Mouse (Mus musculus) central nervous system, embryonic 11.5 days (tissue): ENCODE results near the gene Spaca9. TPM values are rescaled to one million over a fixed set of nuclear protein-coding genes. Genes with fewer than 3 reads are reported as not detected.

Source experiments
- polyA plus RNA-seq: library from polyadenylated mRNA; depleted of rRNA; stranded (reverse); fragments of >200 nt; gene quantifications from 2 replicates; pipeline ENCODE4 v1.2.3, GENCODE M21; 2012; rRNA removed

Spaca9 gene
- 1.1 and 1.5 TPM in 2 replicates for polyA plus RNA-seq

DNA sequence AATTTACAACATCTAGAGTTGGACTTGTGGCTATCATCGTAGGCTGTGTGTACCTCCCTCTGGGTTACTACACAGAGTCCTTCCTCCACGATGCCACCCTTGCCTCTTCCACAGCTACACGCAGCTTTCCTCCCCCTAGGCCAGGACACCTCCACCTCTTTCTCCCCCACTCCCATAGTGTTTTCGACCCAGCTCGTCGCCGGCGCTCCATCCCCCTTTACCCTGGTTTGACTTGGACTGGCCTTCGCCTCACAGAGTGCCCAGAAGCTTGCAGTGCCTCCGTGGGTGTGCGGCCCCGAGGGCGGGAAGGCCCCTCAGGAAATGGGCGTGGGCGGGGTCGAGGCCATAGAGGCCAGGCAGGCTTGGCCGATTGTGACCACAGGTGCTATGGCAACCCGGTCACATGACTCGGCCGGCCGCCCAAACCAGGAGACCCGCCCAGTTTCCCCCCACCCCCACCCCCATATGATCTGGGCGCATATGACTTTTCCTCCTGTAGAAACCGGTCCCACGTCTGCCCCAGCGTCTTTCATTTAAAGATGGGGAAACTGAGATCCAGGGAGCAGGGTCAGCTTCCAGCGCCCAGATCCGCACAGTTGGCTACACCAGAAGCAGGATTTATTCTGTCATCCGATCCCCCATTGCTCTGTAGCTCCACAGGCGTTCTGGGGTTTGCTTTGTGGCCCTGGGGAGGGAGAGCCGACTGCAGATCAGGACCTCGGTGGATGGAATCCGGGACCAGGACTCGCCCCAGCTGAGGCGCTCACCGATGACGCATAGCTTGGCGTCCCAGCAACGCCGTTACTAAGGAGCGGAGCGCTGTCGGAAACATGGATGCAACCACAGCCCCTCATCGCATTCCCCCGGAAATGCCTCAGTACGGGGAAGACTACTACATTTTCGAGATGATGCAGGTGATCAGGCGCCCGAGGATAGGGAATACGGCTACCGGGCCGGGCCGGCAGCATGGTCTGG, at the start of gene Spaca9, which contains the start of gene Ak8:
Gene Spaca9 (minus strand): TSS at position 367 of the 975 bp plus-strand sequence.
Gene Ak8 (plus strand): TSS at position 804 of the 975 bp plus-strand sequence.

Other genes with a start within 250 kb of the Spaca9 start
- gene 1700007K13Rik, start 233.4 kb downstream of the Spaca9 start, polyA plus RNA-seq = 0.40 and 0.55 TPM in 2 replicates
- 27.8 and 52.9 TPM in 2 replicates for gene Mrps2, start 231.7 kb downstream of the Spaca9 start, polyA plus RNA-seq
- gene Gbgt1, start 202.8 kb downstream of the Spaca9 start, polyA plus RNA-seq = 0.41 and 0.81 TPM in 2 replicates
- 0.42 and 0.97 TPM in 2 replicates for gene Gm10134, start 193.6 kb downstream of the Spaca9 start, polyA plus RNA-seq
- 76.5 and 84.6 TPM in 2 replicates for gene Ralgds, start 186.6 kb downstream of the Spaca9 start, polyA plus RNA-seq
- gene Cel, start 136.3 kb downstream of the Spaca9 start, polyA plus RNA-seq = 0.02 and 0.06 TPM in 2 replicates
- 52.6 and 56.7 TPM in 2 replicates for gene Gtf3c5, start 116.0 kb downstream of the Spaca9 start, polyA plus RNA-seq
- 5.2 and 5.5 TPM in 2 replicates for gene Gfi1b, start 77.7 kb downstream of the Spaca9 start, polyA plus RNA-seq
- gene Tsc1, start 58.5 kb downstream of the Spaca9 start, polyA plus RNA-seq = 21.7 and 25.1 TPM in 2 replicates
- 0.29 and 0.39 TPM in 2 replicates for gene Ak8, start 437 bp upstream of the Spaca9 start, polyA plus RNA-seq
- 26.6 and 27.2 TPM in 2 replicates for gene Gtf3c4, start 140.6 kb upstream of the Spaca9 start, polyA plus RNA-seq
- 13.2 and 13.9 TPM in 2 replicates for gene Ddx31, start 140.7 kb upstream of the Spaca9 start, polyA plus RNA-seq
- gene Barhl1, start 216.9 kb upstream of the Spaca9 start, polyA plus RNA-seq = 8.5 and 13.6 TPM in 2 replicates